Comparison of ENCODE assay signal across 8 mouse cellular contexts in the genomic region with DNA sequence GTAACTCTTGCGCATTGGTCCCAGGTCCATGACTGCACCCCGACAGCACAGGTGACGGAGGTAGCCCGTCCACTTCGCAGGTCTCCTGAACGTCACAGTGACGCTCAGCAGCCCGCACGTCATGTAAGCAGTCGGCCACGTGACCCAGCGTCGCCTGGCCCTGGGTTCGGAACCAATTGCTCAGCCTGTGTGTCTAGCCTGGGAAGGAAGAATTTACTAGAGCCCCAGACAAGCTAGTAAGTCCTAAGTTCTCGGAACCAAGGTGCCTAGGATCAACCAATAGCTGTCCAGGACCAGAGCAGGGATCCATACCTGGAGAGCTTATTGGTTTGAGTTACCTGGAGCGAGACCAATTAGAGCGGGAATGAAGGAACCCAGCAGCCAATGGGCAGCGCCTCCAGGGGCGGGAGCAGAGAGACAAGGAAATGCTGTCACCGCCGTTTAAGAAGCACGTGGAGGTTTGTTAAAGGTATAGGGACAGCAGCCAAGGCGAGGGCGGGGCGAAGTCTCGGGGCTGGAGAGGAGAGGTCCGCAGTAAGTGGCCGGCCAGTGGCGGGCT. TPM values are rescaled to one million over a fixed set of nuclear protein-coding genes. Genes with fewer than 3 reads are reported as not detected.
DNase-seq lines count a peak whose midpoint lies in the region; ATAC-seq lines count a peak whose summit lies in the region.

TSS of gene Pnpo (minus strand) at position 241 of the 559 bp plus-strand sequence.

- H3K4me1 ChIP-seq in brown adipose tissue, adult 24 weeks (ENCODE audit: control insufficient read depth, insufficient read depth, insufficient read length, low read length): peaks cover 4% of the 10 kb centered on the region; the same call in 1 of the 2 replicates
- H3K4me1 ChIP-seq in heart, embryonic 13.5 days: peaks cover 22% of the 10 kb centered on the region
- H3K4me1 ChIP-seq in liver, embryonic 12.5 days: peaks cover 75% of the 10 kb centered on the region
- peaks cover 27% of the 10 kb centered on the region for H3K4me1 ChIP-seq in stomach, embryonic 15.5 days

- peak; percentile 97 for DNase-seq in CD4-positive helper T cell, adult 2 months (ENCODE audit: low read depth, low spot score)
- DNase-seq in fat pad, adult 2 months (ENCODE audit: extremely low read depth, low read depth, low spot score): peak; percentile 95
- DNase-seq in kidney, postnatal 10 days: peak; percentile 93
- peak; percentile 89 to 91 for DNase-seq in natural killer cell, adult 2 months (ENCODE audit: low spot score in 2 of 2)

- H3K36me3 ChIP-seq in heart, embryonic 13.5 days: peaks cover 11% of the 10 kb centered on the region
- peaks cover 66% of the 10 kb centered on the region for H3K36me3 ChIP-seq in liver, embryonic 12.5 days
- no peaks in the 10 kb centered on the region for H3K36me3 ChIP-seq in stomach, embryonic 15.5 days

- peak within 1 kb of the TSS; percentile 1; the same call in 1 of the 2 replicates for H3K27ac ChIP-seq in brown adipose tissue, adult 24 weeks (replicated peaks; ENCODE audit: low read depth, low read length)
- H3K27ac ChIP-seq in heart, embryonic 13.5 days (replicated peaks): peak within 1 kb of the TSS; percentile 55
- peak within 1 kb of the TSS; percentile 98 for H3K27ac ChIP-seq in liver, embryonic 12.5 days
- peak within 1 kb of the TSS; percentile 74 for H3K27ac ChIP-seq in stomach, embryonic 15.5 days

- H3K9me3 ChIP-seq in heart, embryonic 13.5 days: no peaks in the 10 kb centered on the region
- no peaks in the 10 kb centered on the region for H3K9me3 ChIP-seq in liver, embryonic 12.5 days (replicated peaks)
- no peaks in the 10 kb centered on the region for H3K9me3 ChIP-seq in stomach, embryonic 15.5 days

- H3K4me3 ChIP-seq in brown adipose tissue, adult 24 weeks (ENCODE audit: insufficient read depth, low read depth, low read length): peak within 1 kb of the TSS; percentile 80
- H3K4me3 ChIP-seq in heart, embryonic 13.5 days: peak within 1 kb of the TSS; percentile 60
- H3K4me3 ChIP-seq in liver, embryonic 12.5 days: peak within 1 kb of the TSS; percentile 76
- H3K4me3 ChIP-seq in stomach, embryonic 15.5 days (replicated peaks): peak within 1 kb of the TSS; percentile 54

- no peaks in the 10 kb centered on the region for H3K27me3 ChIP-seq in heart, embryonic 13.5 days (replicated peaks)
- no peaks in the 10 kb centered on the region for H3K27me3 ChIP-seq in liver, embryonic 12.5 days (replicated peaks)
- H3K27me3 ChIP-seq in stomach, embryonic 15.5 days (replicated peaks): no peaks in the 10 kb centered on the region

- ATAC-seq in heart, embryonic 13.5 days (ENCODE audit: extremely low read depth, insufficient number of reproducible peaks, low FRiP score, low TSS enrichment): peak; percentile 89
- ATAC-seq in liver, embryonic 12.5 days: peak; percentile 84
- peak; percentile 93 for ATAC-seq in stomach, embryonic 15.5 days (ENCODE audit: insufficient read depth, low FRiP score, low read depth)

- peak within 1 kb of the TSS; percentile 85 for H3K4me2 ChIP-seq in heart, embryonic 13.5 days
- H3K4me2 ChIP-seq in liver, embryonic 12.5 days: peak within 1 kb of the TSS; percentile 96
- peak within 1 kb of the TSS; percentile 84 for H3K4me2 ChIP-seq in stomach, embryonic 15.5 days

- WGBS in heart, embryonic 13.5 days: under 1% methylated on average over 29 of the region's 29 CpGs
- WGBS in liver, embryonic 12.5 days (ENCODE audit: insufficient replicate concordance): under 1% methylated on average over 29 of the region's 29 CpGs
- WGBS in stomach, embryonic 15.5 days: under 1% methylated on average over 29 of the region's 29 CpGs

- H3K9ac ChIP-seq in heart, embryonic 13.5 days: peak within 1 kb of the TSS; percentile 78
- peak within 1 kb of the TSS; percentile 90 for H3K9ac ChIP-seq in liver, embryonic 12.5 days
- peak within 1 kb of the TSS; percentile 33; the same call in 1 of the 2 replicates for H3K9ac ChIP-seq in stomach, embryonic 15.5 days

RNA-seq across cellular contexts. Expression of gene Pnpo, which starts in this region (rescaled TPM):
- 19.8 and 25.7 TPM in 2 replicates for polyA plus RNA-seq in brown adipose tissue, adult 24 weeks (2012; ENCODE audit: insufficient read depth, insufficient read length, missing spikeins)
- polyA plus RNA-seq in heart, embryonic 13.5 days (2015; fragmentation: Nextera tagmentation; extraction: Ambion mirVana): 53.3 and 55.6 TPM in 2 replicates
- polyA plus RNA-seq in liver, embryonic 12.5 days (2016; fragmentation: Nextera tagmentation; extraction: Ambion mirVana): 528 and 553 TPM in 2 replicates
- 63.6 and 85.7 TPM in 2 replicates for polyA plus RNA-seq in stomach, embryonic 15.5 days (2015; fragmentation: Nextera tagmentation; extraction: Ambion mirVana)

Comparison
In these comparisons a context has a peak if more than half of its experiments do, and no peak if none do; other contexts are left out.
1. Peak in every context shown above with its lines: DNase-seq, ATAC-seq, H3K4me3 ChIP-seq and H3K27ac ChIP-seq.
2. H3K27ac ChIP-seq: peak in every context shown above with its lines; median percentile 98 in liver, embryonic 12.5 days; 74 in stomach, embryonic 15.5 days; 55 in heart, embryonic 13.5 days; 1 in brown adipose tissue, adult 24 weeks.
3. H3K9ac ChIP-seq: peak in every context shown above with its lines; median percentile 90 in liver, embryonic 12.5 days; 78 in heart, embryonic 13.5 days; 33 in stomach, embryonic 15.5 days.